Mouse (Mus musculus) liver, embryonic 11.5 days (tissue): ENCODE measurements around the gene Mettl7a1. TPM values are rescaled to one million over a fixed set of nuclear protein-coding genes. Genes with fewer than 3 reads are reported as not detected.
"Not testable (repeated sequence)": the region's sequence is repeated elsewhere in the genome, so short reads cannot be mapped to it uniquely, and the experiment has no call there.

Experiments
- ATAC-seq: fragments of 200-750 bp; cut with Nextera tagmentation; replicated peaks from 2 replicates; pipeline ENCODE4 v1.8.0; 2017; ENCODE audit warnings: moderate number of reproducible peaks, mild to moderate bottlenecking, moderate TSS enrichment, moderate library complexity; ENCODE audit not compliant: low FRiP score
- DNase-seq: peaks from one replicate; pipeline ENCODE4 v3.0.0-alpha.2; 2017; ENCODE audit warnings: low spot score
- H3K27ac ChIP-seq: fragments of 300-500 bp; sonication (generic); 2 replicates; pipeline ENCODE4 v1.5.1; 2014; ENCODE audit warnings: mild to moderate bottlenecking, low read depth, low read length, control low read depth
- H3K27me3 ChIP-seq: fragments of 300-500 bp; sonication (generic); replicated peaks from 2 replicates; pipeline ENCODE4 v1.6.1; 2014; ENCODE audit warnings: low read length, mixed read lengths; ENCODE audit not compliant: control insufficient read depth, insufficient read depth
- H3K36me3 ChIP-seq: fragments of 300-500 bp; sonication (generic); 2 replicates; pipeline ENCODE4 v1.6.1; 2014; ENCODE audit warnings: mild to moderate bottlenecking, low read length, moderate library complexity, mixed read lengths; ENCODE audit not compliant: control insufficient read depth, insufficient read depth
- H3K4me1 ChIP-seq: fragments of 300-500 bp; sonication (generic); replicated peaks from 2 replicates; pipeline ENCODE4 v1.6.1; 2014; ENCODE audit warnings: low read length, mixed read lengths; ENCODE audit not compliant: control insufficient read depth, insufficient read depth
- H3K4me2 ChIP-seq: fragments of 300-500 bp; sonication (generic); 2 replicates; pipeline ENCODE4 v1.6.1; 2014; ENCODE audit warnings: mild to moderate bottlenecking, control low read depth, moderate library complexity
- H3K4me3 ChIP-seq: fragments of 300-500 bp; sonication (generic); 2 replicates; pipeline ENCODE4 v1.5.1; 2014; ENCODE audit warnings: low read depth, low read length, control low read depth
- H3K9ac ChIP-seq: fragments of 300-500 bp; sonication (generic); 2 replicates; pipeline ENCODE4 v1.6.1; 2014; ENCODE audit warnings: low read depth, low read length, control low read depth
- H3K9me3 ChIP-seq: fragments of 300-500 bp; sonication (generic); 2 replicates; pipeline ENCODE4 v1.6.1; 2016; ENCODE audit warnings: low read length, inconsistent platforms, mixed read lengths; ENCODE audit not compliant: control insufficient read depth
- WGBS: fragments of 180-500 bp; shearing (Covaris S2); extraction: QIAGEN DNeasy Blood & Tissue Kit; methylation state at CpG from one replicate; pipeline ENCODE4 v1.1.7; 2014; 5-methylcytosine and 5-hydroxymethylcytosine counted together
- polyA plus RNA-seq: library from polyadenylated mRNA; unstranded; fragments of >200 nt; fragmentation: Nextera tagmentation; extraction: Ambion mirVana; gene quantifications from 2 replicates; pipeline ENCODE4 v1.2.1, GENCODE M21; 2014

The Mettl7a1 gene
- polyA plus RNA-seq, 1 experiment from 2014 or later, result 5.7 TPM

DNA sequence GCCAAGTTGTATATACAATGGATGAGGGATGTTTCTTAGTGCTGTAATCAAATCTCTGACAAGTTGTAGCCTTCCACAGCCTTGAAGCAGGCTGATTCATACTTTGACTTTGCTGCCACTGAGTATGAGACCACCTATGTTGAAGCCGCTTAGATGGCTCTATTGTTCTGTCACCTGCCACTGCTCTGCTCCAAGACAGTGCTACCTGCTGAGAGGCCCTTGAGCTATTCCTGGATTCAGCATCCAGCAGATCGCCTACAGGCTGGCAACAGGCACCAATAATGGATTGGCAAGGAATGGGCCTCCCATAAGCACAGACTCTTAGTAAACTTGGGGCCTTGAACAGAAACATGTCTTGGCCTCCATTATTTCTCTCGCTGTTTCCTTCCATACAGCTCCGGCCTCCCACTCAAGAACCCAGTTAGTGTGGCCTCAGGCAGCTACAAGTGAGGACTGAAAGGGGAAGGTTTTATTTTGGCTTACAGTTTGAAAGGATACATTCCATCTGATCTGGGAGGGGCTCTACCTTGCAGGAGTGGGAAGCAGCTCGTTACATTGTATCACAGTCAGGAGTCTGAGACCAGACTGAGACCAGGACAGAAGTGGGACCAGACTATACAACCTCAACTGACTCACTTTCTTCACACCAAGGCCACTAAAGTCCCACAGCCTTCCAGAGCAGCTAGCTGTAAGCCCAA lies 10.7 kb downstream of the Mettl7a1 start:
- no peaks in the 10 kb centered on the region for H3K9me3 ChIP-seq
- no peak overlapping the region for H3K4me2 ChIP-seq
- H3K36me3 ChIP-seq, result peaks cover 4% of the 10 kb centered on the region; the same call in 1 of the 2 replicates
- 86% methylated on average over 5 of the region's 5 CpGs for WGBS
- no peaks in the 10 kb centered on the region for H3K4me1 ChIP-seq
- no peak overlapping the region for H3K4me3 ChIP-seq
- DNase-seq (no peak), ATAC-seq (no peak)
- H3K27ac ChIP-seq, result no peak overlapping the region
- no peak overlapping the region for H3K9ac ChIP-seq
- no peaks in the 10 kb centered on the region for H3K27me3 ChIP-seq

DNA sequence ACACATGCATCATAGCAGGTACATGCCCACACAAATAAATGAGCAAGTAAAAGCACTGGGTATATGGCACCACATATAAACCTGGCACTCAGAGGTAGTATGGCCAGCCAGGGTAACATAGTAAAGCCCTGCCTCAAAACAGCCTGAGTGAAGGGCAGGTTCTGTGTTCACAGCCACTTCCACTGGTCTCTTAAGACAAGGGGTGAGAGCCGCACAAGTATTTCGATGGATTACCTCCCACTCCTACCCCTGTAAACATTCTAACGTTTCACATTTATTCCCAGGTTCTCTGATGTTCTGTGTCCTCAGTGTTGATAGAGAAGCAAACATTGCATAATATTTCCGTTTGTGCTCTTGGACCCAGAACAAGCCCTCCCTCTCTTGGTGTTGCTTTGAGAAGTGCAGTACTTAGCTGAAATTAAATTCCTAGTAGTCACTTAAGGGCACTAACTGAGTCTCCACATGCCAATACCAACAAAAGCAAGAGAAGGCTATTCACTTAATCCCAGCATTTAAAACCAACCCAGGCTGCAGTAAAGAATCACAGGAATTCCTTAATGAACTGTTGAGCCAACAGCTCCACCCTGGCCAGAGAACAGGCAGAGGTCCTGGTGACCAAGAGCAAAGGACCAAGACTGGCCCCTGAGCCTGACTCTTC lies 14.2 kb downstream of the Mettl7a1 start:
- not testable (repeated sequence) for H3K27me3 ChIP-seq, H3K4me2 ChIP-seq, H3K9ac ChIP-seq, H3K4me1 ChIP-seq, H3K36me3 ChIP-seq, H3K9me3 ChIP-seq, ATAC-seq, DNase-seq, H3K27ac ChIP-seq, H3K4me3 ChIP-seq
- WGBS, result 63% methylated on average over 4 of the region's 4 CpGs

DNA sequence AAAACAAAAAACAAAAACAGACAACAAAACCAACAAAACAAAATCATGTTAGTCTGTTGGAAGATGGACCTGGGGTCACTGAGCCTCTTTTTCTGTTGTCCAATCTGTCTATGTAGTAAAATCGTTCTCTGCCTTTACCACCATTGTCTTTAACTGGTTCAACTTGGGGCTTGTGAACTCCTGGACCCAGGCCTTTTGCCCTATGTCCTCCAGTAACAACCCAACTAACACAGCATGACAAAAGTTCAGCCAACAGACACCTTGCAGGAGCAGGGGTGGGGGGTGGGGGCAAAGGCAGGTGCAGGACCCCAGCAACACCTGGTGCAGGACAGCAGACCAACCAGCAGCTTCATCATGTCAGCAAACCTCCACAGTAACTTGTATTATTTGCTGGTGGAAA lies 15.9 kb downstream of the Mettl7a1 start:
- no peaks in the 10 kb centered on the region for H3K9me3 ChIP-seq
- 83% methylated on average over 1 of the region's 1 CpGs for WGBS
- ATAC-seq (no peak), DNase-seq (no peak)
- H3K27me3 ChIP-seq, result no peaks in the 10 kb centered on the region
- no peak overlapping the region for H3K9ac ChIP-seq
- no peaks in the 10 kb centered on the region for H3K36me3 ChIP-seq
- H3K4me3 ChIP-seq, result no peak overlapping the region
- H3K4me2 ChIP-seq, result no peak overlapping the region
- H3K27ac ChIP-seq, result no peak overlapping the region
- H3K4me1 ChIP-seq, result 0 out of 2 replicates have a peak, but pooled peaks cover 3% of the 10 kb centered on the region

DNA sequence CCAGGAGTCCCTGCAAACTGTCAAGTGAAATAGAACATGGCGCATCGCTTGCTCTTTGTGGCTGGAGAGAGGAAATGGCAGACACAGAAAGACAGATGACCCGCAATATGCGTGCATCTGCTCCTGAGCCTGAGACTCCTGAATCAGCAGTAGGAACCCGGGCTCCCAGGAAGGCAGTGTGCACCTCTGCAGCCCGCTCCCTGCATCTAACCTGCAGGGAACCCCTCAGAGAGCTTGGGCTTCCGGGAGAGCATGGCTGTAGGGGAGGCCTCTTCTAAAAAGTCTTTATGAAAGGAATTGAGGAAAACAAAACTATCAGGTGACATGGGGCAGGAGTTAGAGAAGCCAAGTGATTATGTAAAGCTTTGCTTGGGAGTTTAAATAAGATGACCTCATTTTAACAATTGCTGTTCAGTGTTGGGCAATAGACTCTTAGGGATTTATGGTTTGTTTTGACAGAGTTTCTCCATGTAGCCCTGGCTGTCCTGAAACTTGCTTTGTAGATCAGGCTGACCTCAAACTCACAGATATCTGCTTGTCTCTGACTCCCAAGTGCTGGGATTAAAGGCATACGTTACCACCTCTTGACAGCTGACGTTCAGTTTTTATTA lies 16.5 kb downstream of the Mettl7a1 start:
- Histone ChIP-seq H3K4me1 (0 out of 2 replicates have a peak, but pooled peaks cover 3% of the 10 kb centered on the region), H3K9me3 (no peaks in the 10 kb centered on the region), H3K27me3 (no peaks in the 10 kb centered on the region), H3K4me3 (no peak overlapping the region), H3K36me3 (no peaks in the 10 kb centered on the region), H3K27ac (no peak overlapping the region), H3K9ac (no peak overlapping the region), H3K4me2 (no peak overlapping the region)
- no peak for DNase-seq
- ATAC-seq, result no peak
- WGBS, result 63% methylated on average over 9 of the region's 9 CpGs

DNA sequence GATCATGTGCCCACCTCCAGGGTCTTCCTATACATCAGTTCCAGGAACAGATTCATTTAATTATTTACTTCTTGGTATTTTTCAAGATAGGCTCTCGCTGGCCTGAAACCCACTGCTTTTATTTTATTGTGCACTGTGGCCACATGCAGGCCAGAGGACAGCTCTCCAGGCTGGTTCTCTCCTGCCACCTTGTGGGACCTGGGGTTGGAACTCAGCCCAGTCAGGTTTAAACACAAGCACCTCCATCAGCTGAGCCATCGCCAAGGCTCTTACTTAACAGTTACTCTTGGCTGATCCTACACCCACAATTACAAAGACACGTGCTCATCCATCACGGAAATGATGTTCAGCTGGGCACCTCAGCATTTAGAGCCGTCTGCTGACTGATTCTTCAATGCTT lies 17.2 kb downstream of the Mettl7a1 start:
- no peak for ATAC-seq
- no peak overlapping the region for H3K4me2 ChIP-seq
- no peak overlapping the region for H3K27ac ChIP-seq
- no peaks in the 10 kb centered on the region for H3K36me3 ChIP-seq
- no peaks in the 10 kb centered on the region for H3K9me3 ChIP-seq
- WGBS, result 55% methylated on average over 5 of the region's 5 CpGs
- no peak overlapping the region for H3K4me3 ChIP-seq
- no peak overlapping the region for H3K9ac ChIP-seq
- 0 out of 2 replicates have a peak, but pooled peaks cover 3% of the 10 kb centered on the region for H3K4me1 ChIP-seq
- H3K27me3 ChIP-seq, result no peaks in the 10 kb centered on the region
- no peak for DNase-seq

DNA sequence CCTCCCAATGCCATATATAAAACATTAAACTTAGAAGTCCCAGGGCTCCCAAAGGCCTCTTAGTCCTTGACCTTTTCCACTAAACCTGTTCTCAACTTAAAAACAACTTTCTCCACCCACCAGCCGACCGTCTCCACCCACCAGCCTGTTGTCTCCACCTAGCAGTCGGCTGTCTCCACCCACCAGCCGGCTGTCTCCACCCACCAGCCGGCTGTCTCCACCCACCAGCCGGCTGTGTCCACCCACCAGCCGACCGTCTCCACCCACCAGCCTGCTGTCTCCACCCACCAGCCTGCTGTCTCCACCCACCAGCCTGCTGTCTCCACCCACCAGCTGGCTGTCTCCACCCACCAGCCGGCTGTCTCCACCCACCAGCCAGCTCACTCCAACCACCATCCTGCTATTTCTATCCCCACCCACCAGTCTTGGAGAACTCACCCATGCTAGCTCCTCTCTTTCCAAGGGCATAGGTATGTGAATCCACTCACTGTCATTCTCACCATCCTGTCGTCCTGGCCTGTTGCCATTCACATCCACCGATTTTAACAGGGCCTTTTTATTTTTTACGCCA lies 20.2 kb downstream of the Mettl7a1 start:
- no peak overlapping the region for H3K4me3 ChIP-seq
- no peak overlapping the region for H3K4me2 ChIP-seq
- H3K4me1 ChIP-seq, result 0 out of 2 replicates have a peak, but pooled peaks cover 3% of the 10 kb centered on the region
- H3K27ac ChIP-seq, result no peak overlapping the region
- no peaks in the 10 kb centered on the region for H3K36me3 ChIP-seq
- H3K9ac ChIP-seq, result no peak overlapping the region
- 55% methylated on average over 12 of the region's 12 CpGs for WGBS
- no peaks in the 10 kb centered on the region for H3K27me3 ChIP-seq
- no peaks in the 10 kb centered on the region for H3K9me3 ChIP-seq
- no peak for DNase-seq
- no peak for ATAC-seq

DNA sequence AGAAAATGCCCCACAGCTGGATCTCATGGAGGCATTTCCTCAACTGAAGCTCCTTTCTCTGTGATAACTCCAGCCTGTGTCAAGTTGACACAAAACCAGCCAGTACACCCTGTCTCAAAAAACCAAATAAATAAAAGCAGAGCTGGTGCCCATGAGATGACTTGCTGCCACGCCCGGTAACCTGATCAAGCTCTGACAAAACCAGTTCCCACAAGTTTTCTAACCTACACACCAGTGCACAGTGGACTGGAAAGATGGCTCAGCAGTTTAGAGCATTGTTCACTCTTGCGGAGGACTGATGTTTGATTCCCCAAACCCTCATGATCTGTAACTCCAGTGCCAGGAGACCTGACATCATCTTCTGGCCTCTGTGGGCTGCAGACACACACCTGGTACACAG lies 21.3 kb downstream of the Mettl7a1 start:
- WGBS, result 76% methylated on average over 3 of the region's 3 CpGs
- DNase-seq, result no peak
- no peaks in the 10 kb centered on the region for H3K9me3 ChIP-seq
- H3K27ac ChIP-seq, result no peak overlapping the region
- H3K9ac ChIP-seq, result no peak overlapping the region
- no peak for ATAC-seq
- H3K4me3 ChIP-seq, result no peak overlapping the region
- no peaks in the 10 kb centered on the region for H3K27me3 ChIP-seq
- no peaks in the 10 kb centered on the region for H3K36me3 ChIP-seq
- H3K4me2 ChIP-seq, result no peak overlapping the region
- 0 out of 2 replicates have a peak, but pooled peaks cover under 1% of the 10 kb centered on the region for H3K4me1 ChIP-seq

DNA sequence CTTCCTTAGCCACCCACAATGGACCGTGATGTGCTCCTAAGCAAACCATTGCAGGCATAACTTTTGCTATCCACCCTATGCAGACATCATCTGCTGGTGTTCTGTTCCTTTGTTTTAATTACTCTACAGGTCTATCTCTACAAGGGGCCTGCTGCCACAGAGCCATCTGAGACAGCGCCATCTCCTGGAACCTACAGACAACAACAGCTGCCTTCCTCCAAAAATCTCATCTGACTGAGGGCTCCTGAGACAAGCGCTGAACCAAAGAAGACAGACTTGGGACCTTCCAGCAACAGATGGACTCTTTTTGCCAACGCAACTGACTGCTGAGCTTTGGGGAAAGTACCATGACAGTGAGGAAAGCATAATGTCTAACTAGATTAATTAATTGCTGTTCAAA lies 24.1 kb downstream of the Mettl7a1 start:
- DNase-seq, H3K9me3 ChIP-seq, H3K27ac ChIP-seq, ATAC-seq, H3K4me1 ChIP-seq, H3K4me3 ChIP-seq, H3K4me2 ChIP-seq, H3K27me3 ChIP-seq, H3K9ac ChIP-seq, H3K36me3 ChIP-seq: not testable (repeated sequence)
- 62% methylated on average over 3 of the region's 4 CpGs for WGBS
